In the genomic region with DNA sequence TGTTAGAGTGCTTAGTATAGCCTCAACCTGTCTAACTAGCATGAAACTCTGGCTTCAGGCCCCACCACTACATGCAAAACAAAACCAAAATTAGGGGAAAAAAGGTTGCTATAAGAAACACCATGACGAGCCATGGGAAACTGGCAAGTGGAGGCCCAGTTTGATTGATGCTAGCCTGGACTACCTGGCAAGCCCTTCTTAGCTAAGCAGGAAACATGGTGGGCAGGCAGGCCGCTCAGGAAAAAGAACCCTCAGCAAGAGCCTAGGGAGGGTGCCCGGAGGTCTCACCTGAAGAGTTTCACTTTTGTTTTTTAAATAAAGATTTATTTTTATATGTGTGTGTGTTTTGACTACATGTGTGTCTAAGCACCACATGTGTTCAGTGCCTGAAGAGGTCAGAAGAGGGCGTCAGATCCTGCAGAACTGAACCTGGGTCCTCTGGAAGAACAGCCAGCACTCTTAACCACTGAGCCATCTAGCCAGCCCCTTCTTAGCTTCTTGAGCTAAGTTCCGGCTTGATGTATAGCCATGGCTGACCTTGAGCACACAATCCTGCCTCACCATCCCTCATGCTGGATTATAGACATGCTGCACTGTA, we compare ENCODE assay signal across 1 mouse cellular context.
TF ChIP-seq lines count a peak whose summit lies in the region.

No protein-coding gene starts in this region.

TF ChIP-seq in MEL, 35 proteins besides CTCF, POLR2A, EP300 and RAD21:
- no peak for TF ChIP-seq BHLHE40 (IDR thresholded peaks at IDR 0.05; ENCODE audit: borderline replicate concordance, low read depth, low read length)
- no peak for TF ChIP-seq RCOR1 (IDR thresholded peaks at IDR 0.05; ENCODE audit: low read depth, low read length)
- no peak for TF ChIP-seq JUND (IDR thresholded peaks at IDR 0.05; ENCODE audit: low read depth, low read length)
- TF ChIP-seq SIN3A (IDR thresholded peaks at IDR 0.05; ENCODE audit: low read length), result no peak
- no peak for TF ChIP-seq ELF1 (IDR thresholded peaks at IDR 0.05; ENCODE audit: low read depth, low read length)
- TF ChIP-seq SMC3 (IDR thresholded peaks at IDR 0.05; ENCODE audit: low read depth, low read length), result no peak
- TF ChIP-seq NELFE (IDR thresholded peaks at IDR 0.05; ENCODE audit: low read depth, low read length), result no peak
- no peak for TF ChIP-seq ZC3H11A (IDR thresholded peaks at IDR 0.05; ENCODE audit: low read depth, low read length)
